Mouse (Mus musculus) hindbrain, embryonic 10.5 days (tissue): ENCODE data around the gene Prr9. TPM values are rescaled to one million over a fixed set of nuclear protein-coding genes. Genes with fewer than 3 reads are reported as not detected.
A peak's percentile ranks its signal among the peaks of the same experiment; 100 is the strongest.

Source experiments
- DNase-seq: peaks from one replicate; pipeline ENCODE4 v3.0.0-alpha.2; 2017; ENCODE audit warnings: low spot score
- H3K27ac ChIP-seq: fragments of 300-500 bp; sonication (generic); 2 replicates; pipeline ENCODE4 v1.5.1; 2016; ENCODE audit warnings: mild to moderate bottlenecking, moderate library complexity
- H3K27me3 ChIP-seq: fragments of 300-500 bp; sonication (generic); 2 replicates; pipeline ENCODE4 v1.6.1; 2016; ENCODE audit warnings: mild to moderate bottlenecking; ENCODE audit not compliant: poor library complexity, insufficient read depth, severe bottlenecking
- H3K36me3 ChIP-seq: fragments of 300-500 bp; sonication (generic); 2 replicates; pipeline ENCODE4 v1.6.1; 2016; ENCODE audit warnings: mild to moderate bottlenecking, moderate library complexity
- H3K4me1 ChIP-seq: fragments of 300-500 bp; sonication (generic); replicated peaks from 2 replicates; pipeline ENCODE4 v1.6.1; 2016; ENCODE audit warnings: mild to moderate bottlenecking
- H3K4me3 ChIP-seq: fragments of 300-500 bp; sonication (generic); 2 replicates; pipeline ENCODE4 v1.5.1; 2016; ENCODE audit warnings: mild to moderate bottlenecking, moderate library complexity
- H3K9me3 ChIP-seq: fragments of 300-500 bp; sonication (generic); 2 replicates; pipeline ENCODE4 v1.6.1; 2016; ENCODE audit warnings: mild to moderate bottlenecking, moderate library complexity
- WGBS: fragments of 180-500 bp; shearing (Covaris S2); methylation state at CpG from one replicate; pipeline ENCODE4 v1.1.7; 2016; 5-methylcytosine and 5-hydroxymethylcytosine counted together
- polyA plus RNA-seq: library from polyadenylated mRNA; unstranded; fragments of >200 nt; fragmentation: Nextera tagmentation; extraction: Ambion mirVana; gene quantifications from 2 replicates; pipeline ENCODE4 v1.2.1, GENCODE M21; 2016

Prr9 gene
- polyA plus RNA-seq, 1 experiment from 2014 or later: not detected

DNA sequence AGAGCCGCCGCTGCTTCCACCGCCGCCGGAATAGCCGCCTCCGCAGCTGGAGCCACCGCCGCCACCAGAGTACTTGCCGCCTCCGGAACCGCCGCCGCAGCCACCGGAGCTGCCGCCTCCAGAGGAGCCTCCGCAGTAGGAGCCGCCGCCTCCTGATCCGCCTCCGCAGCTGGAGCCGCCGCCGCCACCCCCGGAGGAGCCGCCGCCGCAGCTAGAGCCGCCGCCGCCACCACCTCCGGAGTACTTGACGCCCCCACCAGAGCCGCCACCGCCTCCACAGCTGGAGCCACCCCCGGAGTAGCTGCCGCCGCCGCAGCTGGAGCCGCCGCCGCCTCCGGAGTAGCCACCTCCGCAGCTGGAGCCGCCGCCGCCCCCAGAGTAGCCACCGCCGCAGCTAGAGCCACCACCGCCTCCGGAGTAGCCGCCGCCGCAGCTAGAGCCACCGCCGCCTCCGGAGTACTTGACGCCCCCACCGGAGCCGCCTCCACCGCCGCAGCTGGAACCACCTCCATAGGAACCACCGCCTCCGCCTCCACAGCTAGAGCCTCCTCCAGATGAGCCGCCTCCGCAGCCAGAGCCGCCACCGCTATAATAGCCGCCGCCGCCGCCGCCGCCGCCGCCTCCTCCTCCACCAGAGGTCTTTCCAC lies 42.3 kb downstream of the Prr9 start:
- peak; percentile 72 for DNase-seq
- WGBS: under 1% methylated on average over 76 of the region's 76 CpGs
- H3K4me3 ChIP-seq: peak overlapping the region; percentile 79
- peaks cover 14% of the 10 kb centered on the region for H3K4me1 ChIP-seq
- no peaks in the 10 kb centered on the region for H3K36me3 ChIP-seq
- H3K27ac ChIP-seq: peak overlapping the region; percentile 84
- H3K9me3 ChIP-seq: no peaks in the 10 kb centered on the region
- peaks cover 50% of the 10 kb centered on the region for H3K27me3 ChIP-seq

- H3K27ac ChIP-seq: peak overlapping the region; percentile 84
- no peaks in the 10 kb centered on the region for H3K9me3 ChIP-seq
- DNase-seq: peak; percentile 81
- H3K27me3 ChIP-seq: peaks cover 50% of the 10 kb centered on the region
- H3K4me3 ChIP-seq: peak overlapping the region; percentile 79
- H3K4me1 ChIP-seq: peaks cover 14% of the 10 kb centered on the region
- under 1% methylated on average over 82 of the region's 82 CpGs for WGBS
- no peaks in the 10 kb centered on the region for H3K36me3 ChIP-seq
These were observed 43.1 kb downstream of the Prr9 start for GRCm38 (mm10) chr3:92080462-92081284.

Other genes starting within 250 kb of the Prr9 start
- not detected in 2 replicates for gene Pglyrp3, start 109.4 kb downstream of the Prr9 start, polyA plus RNA-seq
- 0.46 and 1.7 TPM in 2 replicates for gene Lor, start 40.8 kb downstream of the Prr9 start, polyA plus RNA-seq
- gene Lelp1, start 18.8 kb upstream of the Prr9 start, polyA plus RNA-seq: not detected in 2 replicates
- gene Sprr2a1, start 91.9 kb upstream of the Prr9 start, polyA plus RNA-seq: not detected in 2 replicates
- gene Sprr2a2, start 92.0 kb upstream of the Prr9 start, polyA plus RNA-seq: not detected in 2 replicates
- not detected in 2 replicates for gene Sprr2a3, start 161.5 kb upstream of the Prr9 start, polyA plus RNA-seq
- not detected in 2 replicates for gene Sprr2b, start 192.7 kb upstream of the Prr9 start, polyA plus RNA-seq
- not detected in 2 replicates for gene Sprr2d, start 215.2 kb upstream of the Prr9 start, polyA plus RNA-seq
- gene Sprr2e, start 228.2 kb upstream of the Prr9 start, polyA plus RNA-seq: not detected in 2 replicates
- not detected in 2 replicates for gene Sprr2f, start 241.2 kb upstream of the Prr9 start, polyA plus RNA-seq